Mouse (Mus musculus) cerebellum, adult 2 months (tissue): ENCODE data around the gene 2410004P03Rik.

Experiments
- CTCF ChIP-seq: fragments of 200-500 bp; IDR thresholded peaks from 2 replicates; pipeline ENCODE4 v1.5.1; 2011; ENCODE audit warnings: low read depth, mild to moderate bottlenecking, control low read depth, low read length, moderate library complexity, borderline replicate concordance; ENCODE audit not compliant: insufficient read depth
- POLR2A ChIP-seq: fragments of 200-500 bp; IDR thresholded peaks from 2 replicates; pipeline ENCODE4 v1.6.1; 2011; ENCODE audit warnings: low read length, control low read depth, borderline replicate concordance; ENCODE audit not compliant: insufficient read depth

- TF ChIP-seq CTCF (no peak), POLR2A (no peak)
Observed at GRCm38 (mm10) chr12:17009466-17009865, 2.1 kb downstream of the 2410004P03Rik start.
